Mouse (Mus musculus) cerebellum, postnatal 4 days (tissue): ENCODE results near the gene Bcl7c.

Experiments
- DNase-seq, 2 experiments: peaks; one replicate each; pipeline ENCODE4 v3.0.0; 2022; ENCODE audit warnings: low spot score in 2 of 2, mixed read lengths in 1 of 2

Gene Bcl7c

DNA sequence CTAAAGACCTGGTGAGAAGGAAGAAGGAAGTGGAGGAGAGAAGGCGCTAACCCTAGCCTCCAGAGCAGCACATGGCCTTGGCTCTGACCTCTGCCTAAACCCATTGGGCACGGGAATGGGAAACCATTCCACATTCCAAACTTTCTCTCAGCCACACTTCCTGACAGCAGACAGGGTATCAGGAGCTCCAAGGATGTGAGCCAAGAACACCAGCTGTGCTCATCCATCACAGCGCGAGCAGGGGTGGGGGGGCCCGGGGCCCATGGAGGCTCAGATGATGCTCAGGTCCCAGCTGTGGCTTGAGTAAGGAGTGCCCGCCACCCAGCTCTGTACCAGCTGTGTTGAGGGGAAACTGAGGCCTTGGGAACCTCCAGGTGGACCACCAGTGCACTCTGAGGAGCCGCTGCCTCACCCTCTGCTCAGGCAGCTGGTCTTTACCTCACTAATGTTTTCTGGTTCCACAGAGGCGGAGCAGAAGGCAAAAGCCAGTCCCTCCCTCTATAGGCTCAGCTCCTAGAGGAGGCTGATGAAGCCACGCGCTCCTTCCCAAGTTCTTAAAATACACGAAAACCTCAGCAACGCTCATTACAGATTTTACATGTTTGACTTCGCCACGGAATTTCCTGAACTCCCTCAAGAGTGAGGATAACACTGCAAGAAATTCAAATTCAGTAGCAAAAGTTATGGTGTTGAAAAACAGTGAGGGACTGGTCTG, 23.3 kb downstream of the Bcl7c start:
- DNase-seq: no peak

GRCm38 (mm10) chr7:127681888-127682553, 26.7 kb downstream of the Bcl7c start:
- no peak for DNase-seq

- no peak for DNase-seq
Observed at GRCm38 (mm10) chr7:127680541-127680940, 28.2 kb downstream of the Bcl7c start.

GRCm38 (mm10) chr7:127678811-127679210, 29.9 kb downstream of the Bcl7c start:
- DNase-seq: no peak

DNA sequence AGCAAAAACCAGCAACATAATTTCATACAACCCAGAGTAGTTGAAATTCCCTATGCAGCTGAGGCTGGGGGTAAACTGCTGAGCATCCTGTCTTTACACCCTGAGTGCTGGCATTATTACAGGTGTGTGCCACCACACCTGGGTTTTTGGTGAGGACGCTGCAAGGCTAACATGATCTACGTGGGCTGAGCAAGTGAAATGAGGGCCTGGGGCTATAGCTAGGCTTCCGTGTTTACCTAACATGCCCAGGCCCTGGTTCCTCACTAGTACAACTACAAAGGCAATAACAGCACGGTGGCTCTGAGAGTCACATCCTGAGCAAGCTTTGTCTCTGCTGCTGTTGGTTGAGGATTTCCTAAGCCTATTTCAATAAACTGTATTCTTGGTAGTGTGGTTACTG, 31.1 kb downstream of the Bcl7c start:
- no peak for DNase-seq

GRCm38 (mm10) chr7:127677077-127677476, 31.7 kb downstream of the Bcl7c start:
- peak in 1 of 2 experiments; percentile 60 for DNase-seq

DNA sequence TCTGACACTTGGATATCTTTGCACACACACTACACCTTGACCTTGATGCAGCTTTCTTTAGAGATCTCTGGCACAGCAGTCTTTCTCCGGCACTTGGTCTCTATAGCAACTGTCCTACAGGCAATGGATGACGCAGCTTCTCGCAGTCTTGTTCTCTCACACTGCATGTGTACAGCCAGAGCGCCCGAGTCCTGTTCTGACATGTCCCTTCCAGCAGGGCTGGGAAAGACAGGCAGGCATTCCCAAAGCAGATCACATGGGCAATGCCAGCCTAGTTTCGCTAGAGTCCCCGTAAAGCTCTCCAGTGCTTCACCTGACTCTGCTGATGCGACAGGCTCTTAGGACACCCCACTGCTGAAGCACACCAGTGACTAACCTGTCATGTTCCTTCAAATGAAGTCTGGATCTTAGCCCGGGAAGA, 33.3 kb downstream of the Bcl7c start:
- DNase-seq: peak in 1 of 2 experiments; percentile 13

- DNase-seq: peak; percentile 68 to 83
Observed at GRCm38 (mm10) chr7:127674977-127675376, 33.8 kb downstream of the Bcl7c start.

DNA sequence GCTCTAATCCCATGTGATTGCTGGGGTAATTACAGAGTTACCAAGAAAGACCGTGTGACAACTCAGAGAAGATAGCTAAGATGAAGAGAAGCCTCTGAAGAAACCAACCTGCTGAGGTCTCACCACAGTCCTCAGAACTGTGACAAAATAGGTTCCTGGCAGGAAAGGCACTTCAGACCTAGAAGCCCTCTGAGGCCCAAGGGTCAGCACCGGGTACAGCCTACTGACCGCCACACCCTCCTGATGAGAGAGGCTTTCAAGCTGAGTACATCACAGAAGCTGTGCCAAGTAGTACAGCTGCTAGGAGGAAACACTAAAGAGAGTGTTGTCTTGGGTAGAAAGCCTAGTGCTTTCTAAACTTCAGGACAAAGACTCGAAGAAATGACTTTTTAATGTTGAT, 36.0 kb downstream of the Bcl7c start:
- no peak for DNase-seq

DNA sequence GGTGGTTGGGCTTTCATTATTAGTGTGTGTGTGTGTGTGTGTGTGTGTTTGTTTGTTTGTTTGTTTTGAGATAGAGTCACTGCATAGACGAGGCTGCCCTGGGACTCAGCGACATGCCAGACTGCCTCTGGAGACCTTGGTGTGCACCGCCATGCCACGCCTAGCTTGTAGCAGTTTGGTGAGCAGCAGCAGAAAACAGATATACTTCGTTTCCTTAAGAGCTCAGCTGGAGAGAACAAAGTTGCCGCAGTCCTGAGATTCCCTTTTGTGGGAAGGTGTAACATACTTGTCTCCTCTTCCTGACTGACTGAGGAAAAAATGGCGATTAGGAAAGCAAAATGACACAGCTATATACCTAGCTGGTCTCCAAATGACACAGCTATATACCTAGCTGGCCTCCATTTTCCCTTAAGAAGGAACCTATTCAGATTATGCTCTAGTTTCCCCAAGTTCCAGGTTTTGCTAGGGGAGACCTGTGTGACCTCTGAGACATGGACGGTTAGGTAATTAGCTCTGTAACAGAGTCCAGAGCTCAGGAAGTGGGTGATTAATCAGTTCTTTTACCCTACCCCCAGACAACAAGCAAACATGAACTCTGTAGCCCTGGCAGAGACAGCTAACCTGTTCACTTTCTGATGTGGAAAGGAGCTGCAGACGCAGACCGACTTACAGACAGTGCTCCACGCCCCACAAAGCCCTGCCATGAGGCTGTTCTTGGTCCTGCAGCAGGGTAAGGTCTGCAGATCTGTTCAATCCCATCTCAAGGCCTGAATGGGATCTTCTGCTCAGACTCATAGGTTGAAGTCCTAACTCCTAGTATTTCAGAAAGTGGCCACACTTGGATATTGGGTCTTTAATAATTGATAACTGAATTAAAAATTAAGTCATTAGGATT, 36.6 kb downstream of the Bcl7c start:
- DNase-seq: no peak

DNA sequence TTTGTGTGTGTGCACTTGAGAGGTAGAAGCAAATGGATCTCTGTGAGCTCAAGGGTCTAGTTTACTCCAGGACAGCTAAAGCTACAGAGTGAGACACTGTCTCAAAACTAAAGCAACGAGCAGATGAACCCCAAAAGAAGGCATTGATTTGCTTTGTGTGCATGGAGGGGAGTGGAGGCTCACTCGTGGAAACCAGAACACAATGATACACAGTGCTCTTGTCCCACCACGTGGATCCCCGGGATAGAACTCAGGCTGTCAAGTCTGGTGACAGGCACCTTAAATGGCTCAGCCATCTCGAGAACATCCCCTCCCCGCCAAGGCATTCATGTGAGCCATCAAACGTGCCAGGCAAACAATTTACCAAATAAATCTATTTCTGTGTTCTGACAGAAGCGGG, 41.6 kb downstream of the Bcl7c start:
- no peak for DNase-seq

DNA sequence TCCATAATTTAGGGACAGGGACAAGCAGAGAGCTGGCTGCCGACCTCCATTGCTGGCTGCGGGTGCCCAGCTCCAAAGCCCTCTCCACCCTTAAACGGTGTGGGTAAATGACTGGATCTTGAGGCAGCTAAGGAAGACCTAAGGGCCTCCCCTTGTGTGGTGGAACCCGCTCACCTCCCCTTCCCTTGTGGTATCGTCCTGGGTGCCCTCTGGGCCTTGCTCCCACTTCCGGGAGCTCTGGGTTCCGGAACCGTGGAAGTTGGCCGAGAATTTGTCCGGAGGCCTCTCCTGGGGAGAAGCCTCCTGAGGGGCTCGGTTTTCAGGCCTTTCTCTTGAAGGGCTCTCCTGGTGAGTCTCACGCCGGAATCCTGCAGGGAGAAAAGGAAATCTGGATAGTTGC, 42.1 kb downstream of the Bcl7c start:
- no peak for DNase-seq

GRCm38 (mm10) chr7:127666066-127666654, 42.6 kb downstream of the Bcl7c start:
- no peak for DNase-seq

DNA sequence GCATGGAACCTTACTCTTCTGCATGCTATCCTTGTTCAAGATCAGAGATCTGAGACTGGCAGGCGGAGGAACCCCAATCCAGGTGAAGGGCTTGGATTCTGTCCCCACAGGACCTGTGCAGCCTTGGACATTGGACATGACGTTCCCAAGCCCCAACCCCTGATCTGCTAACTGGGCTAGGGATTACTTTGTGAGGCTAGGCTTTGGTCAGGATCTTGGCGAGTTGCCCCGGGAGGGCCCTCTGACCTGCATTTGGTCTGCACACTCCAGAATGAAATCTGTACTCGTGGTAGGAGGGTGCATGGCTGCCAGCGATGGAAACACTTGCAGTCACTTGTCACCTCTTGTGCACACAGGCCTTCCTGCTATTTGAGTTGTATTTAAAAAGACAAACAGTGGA, 45.8 kb downstream of the Bcl7c start:
- DNase-seq: no peak

DNA sequence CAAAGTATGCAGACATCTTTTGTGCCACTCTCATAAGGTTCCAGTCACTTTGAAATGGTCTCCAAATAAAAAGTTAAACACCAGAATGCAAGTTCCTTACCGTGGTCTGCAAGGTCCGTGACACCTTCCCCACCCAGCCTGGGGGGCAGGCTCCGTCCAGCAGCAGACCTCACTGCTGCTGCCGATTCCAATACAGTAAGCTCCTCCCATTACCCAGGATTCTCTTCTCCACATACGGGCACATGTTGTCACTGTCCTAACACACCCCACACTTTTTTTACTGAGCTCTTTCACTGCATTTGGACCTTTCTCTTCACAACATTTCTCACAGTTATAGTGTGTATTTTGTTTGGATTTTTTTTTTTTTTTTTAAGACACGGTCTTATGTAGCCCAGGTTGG, 46.9 kb downstream of the Bcl7c start:
- DNase-seq: no peak

GRCm38 (mm10) chr7:127660882-127661281, 47.9 kb downstream of the Bcl7c start:
- DNase-seq: no peak

- DNase-seq: peak; percentile 59 to 81
Observed at GRCm38 (mm10) chr7:127656946-127657345, 51.8 kb downstream of the Bcl7c start.

DNA sequence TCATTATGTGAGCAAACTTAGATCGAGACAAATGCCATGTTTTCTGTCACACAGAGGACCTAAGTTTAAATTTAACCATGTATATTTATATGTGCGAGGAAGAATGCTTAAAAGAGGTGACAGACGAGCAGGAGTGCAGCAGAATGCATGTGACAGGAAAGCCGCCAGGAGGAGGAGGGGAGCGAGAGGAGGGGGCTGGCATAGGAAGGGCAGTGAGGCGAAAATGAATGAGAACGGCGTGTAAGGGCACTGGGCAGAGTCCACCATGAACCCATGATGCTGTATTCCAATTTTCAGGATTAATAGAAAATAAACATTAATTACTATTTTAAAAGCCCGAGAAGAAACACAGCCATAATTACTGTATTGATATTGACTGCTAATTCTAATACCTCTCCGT, 54.4 kb downstream of the Bcl7c start:
- no peak for DNase-seq

- no peak for DNase-seq
Observed at GRCm38 (mm10) chr7:127652050-127652449, 56.7 kb downstream of the Bcl7c start.

DNA sequence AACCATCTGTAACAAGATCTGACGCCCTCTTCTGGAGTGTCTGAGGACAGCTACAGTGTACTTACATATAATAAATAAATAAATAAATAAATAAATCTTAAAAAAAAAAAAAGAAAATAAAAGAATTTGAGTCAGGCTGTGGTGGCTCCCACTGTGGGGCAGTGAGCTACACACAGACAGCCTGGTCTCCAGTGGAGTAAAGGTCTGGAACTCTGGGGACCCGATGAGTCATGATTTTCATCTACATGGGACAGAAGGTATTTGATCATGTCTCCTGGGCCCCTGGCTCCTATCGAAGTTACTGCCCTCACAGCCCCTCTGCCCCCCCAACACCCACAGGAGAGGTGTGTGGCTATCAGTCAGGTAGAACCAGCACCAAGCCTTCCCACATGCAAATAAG, 57.1 kb downstream of the Bcl7c start:
- DNase-seq: no peak

- DNase-seq: no peak
Observed at GRCm38 (mm10) chr7:127649206-127649605, 59.5 kb downstream of the Bcl7c start.
